Mouse (Mus musculus) mouse embryonic stem cell (cell line): ENCODE results near the gene Mrpl9.

ENCODE experiments used
- in situ Hi-C, 2 experiments: fragments of 300-500 bp; cut with MboI; formaldehyde crosslinking; loops; 1 replicate in 1 of 2; 3 replicates in 1 of 2; pipeline ENCODE4 v1.14.3; 2019 to 2020; ENCODE audit warnings: low sequenced_read_pairs in 2 of 2, low pct_unique_long_range_greater_than_20kb in 1 of 2, mixed read lengths in 1 of 2; ENCODE audit not compliant: unreplicated experiment in 1 of 2

The Mrpl9 gene

DNA sequence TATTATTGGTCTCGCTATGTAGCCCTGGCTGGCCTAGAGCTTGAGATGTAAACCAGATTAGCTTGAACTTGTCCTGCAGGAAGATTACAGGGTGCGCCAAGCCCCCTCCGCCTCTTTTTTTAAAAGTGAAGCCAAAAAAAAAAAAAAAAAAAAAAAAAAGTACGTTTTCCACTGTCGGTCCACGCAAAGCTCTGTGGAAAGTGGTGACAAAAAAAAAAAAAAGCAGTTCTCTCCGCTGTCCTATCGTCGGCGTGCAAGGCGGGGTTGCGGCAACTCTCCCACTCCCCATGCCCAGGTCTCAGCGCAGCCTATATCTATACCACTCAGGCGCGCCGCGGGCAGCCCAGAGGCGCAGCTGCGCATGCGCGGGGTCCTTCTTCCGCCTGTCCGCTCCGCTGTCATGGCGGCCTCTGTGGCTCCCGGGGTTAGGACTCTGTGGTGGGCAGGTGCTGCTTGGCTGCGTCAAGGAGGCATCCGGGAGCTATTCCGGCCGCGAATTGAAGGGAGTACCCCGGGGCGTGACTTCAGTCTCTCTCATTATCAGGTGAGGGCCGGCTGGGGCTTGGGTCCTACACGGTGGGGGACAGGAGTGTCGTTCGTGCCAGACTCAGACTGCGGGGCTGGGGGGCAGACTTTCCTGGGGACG, at the start of gene Mrpl9:
Gene Mrpl9, plus strand, starts transcription at position 368 of the 646 bp plus-strand sequence.
- in situ Hi-C loops, result no loop called here

DNA sequence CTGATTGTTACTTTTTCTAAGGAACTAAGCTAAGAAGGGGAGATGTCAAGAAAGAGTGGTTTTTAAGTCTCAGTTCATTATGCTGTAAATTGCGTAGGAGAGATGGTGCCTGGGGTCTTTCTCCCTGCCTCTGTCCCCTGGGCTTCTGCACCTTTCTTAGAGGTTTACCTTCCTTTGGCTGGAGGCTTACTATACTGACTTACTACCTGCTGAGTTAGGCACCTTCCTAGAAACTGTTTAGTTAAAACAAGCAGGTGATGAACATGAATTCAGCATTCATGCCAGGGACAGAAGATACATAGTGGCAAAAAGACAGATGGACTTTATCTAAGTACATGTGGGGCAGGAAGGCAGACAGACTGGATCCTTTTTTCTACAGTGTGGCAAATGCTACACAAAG, 46.8 kb upstream of the Mrpl9 start:
- in situ Hi-C loops, result no loop called here

DNA sequence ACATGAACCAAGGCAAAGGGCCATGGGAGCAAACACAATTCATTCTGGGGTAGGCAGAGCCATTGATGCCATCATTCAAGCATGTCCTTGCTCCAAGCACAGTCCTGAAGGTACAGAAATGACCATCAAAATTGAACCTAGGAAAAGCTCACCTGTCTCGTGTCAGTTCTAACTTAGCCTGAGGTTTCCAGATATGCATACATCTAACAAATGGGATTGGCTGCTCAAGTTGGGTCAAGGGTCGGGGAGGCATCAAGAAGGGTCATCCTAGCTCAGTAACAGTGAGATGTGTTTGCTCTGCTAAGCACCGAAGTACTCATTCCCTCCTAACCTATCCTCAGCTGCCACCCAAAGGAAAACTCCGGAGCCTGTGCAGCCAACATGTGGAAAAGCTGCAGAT, 46.3 kb upstream of the Mrpl9 start:
- in situ Hi-C loops, result no loop called here

DNA sequence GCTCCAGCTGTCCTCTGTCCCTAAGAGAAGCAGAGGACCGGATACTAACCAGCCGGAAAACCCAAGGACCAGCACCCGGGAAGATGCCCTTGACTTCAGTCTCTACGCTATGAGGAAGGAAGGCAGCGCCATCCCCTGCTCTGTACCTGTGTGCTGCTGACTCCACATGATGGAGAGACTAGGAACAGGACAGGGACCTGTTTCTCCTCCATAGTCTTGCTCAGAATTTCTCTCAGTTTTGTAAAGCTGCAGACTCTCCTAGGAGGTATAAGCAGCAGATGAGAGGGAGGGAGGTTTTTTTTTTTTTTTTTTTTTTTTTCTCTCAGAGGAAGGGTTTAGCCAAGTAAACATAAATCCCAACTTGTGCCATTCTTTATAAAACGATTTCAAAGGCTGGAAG, 44.9 kb upstream of the Mrpl9 start, which contains the start of gene Lingo4:
Gene Lingo4, plus strand, starts transcription at position 301 of the 400 bp plus-strand sequence.
- in situ Hi-C loops, result no loop called here

DNA sequence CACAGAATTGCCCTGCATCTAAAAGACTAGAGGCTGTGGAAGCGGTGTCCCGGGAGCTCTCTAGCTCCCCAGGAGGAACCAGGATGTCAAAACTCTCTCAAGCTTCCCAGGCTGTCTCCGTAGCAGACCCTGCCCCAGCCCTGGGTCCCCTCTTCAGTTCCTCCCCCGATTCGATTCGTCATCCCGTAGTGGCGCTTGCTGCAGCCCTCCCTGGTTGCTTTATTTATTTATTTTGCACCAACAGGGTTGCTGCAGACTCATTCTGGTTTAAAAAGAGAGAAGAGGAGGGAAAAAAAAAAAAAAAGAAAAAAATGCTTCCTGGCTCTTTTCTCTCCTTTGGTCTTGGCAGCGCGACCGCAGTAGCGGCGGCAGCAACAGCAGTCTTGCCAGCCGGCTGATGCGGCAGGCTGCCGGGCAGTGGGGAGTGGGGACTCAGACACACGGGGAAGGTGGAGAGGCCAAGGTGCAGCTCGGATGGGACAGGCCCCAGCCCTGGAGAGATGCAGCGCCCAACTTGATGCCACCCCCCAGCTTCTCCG, 44.1 kb upstream of the Mrpl9 start:
- in situ Hi-C loops, result no loop called here

DNA sequence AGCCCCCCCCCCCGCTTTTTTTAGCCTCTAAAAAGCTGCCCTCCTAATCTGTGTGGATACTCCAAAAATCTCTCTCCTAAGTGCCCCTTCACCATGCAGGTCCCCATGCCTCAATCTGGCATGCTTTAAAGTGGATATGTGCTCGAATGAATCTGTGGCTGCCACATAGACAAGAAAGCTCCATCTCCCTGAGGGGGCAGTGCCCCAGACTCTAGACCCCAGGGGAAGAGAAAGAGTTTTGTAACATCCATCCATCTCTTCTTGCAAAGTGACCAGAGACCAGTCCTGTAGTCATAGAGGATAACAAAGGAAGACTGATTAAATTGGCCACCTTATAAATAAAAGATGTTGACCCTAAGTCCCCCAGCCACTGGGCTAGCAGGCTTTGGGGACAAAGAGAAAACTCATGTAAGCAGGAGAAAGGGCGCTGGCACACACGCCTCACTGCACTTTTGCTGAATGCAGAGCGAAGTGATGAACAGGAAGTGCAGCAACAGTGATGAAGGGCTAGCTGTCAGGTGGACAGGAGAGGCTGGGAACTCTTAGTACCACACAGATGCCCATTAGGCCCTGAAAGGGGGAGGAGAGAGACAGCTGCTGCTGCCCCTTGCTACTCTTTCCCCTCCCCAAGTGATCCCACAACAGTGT, 43.3 kb upstream of the Mrpl9 start:
- in situ Hi-C loops, result no loop called here

DNA sequence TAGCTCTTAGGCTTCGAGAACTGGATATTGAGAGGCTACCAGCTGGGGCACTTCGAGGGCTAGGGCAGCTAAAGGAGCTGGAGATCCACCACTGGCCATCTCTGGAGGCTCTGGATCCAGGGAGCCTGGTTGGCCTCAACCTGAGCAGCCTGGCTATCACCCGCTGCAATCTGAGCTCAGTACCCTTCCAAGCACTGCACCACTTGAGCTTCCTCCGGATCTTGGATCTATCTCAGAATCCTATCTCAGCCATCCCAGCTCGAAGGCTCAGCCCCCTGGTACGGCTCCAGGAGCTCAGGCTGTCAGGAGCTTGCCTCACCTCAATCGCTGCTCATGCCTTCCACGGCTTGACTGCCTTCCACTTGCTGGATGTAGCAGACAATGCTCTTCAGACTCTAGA, 40.7 kb upstream of the Mrpl9 start:
- in situ Hi-C loops, result no loop called here

DNA sequence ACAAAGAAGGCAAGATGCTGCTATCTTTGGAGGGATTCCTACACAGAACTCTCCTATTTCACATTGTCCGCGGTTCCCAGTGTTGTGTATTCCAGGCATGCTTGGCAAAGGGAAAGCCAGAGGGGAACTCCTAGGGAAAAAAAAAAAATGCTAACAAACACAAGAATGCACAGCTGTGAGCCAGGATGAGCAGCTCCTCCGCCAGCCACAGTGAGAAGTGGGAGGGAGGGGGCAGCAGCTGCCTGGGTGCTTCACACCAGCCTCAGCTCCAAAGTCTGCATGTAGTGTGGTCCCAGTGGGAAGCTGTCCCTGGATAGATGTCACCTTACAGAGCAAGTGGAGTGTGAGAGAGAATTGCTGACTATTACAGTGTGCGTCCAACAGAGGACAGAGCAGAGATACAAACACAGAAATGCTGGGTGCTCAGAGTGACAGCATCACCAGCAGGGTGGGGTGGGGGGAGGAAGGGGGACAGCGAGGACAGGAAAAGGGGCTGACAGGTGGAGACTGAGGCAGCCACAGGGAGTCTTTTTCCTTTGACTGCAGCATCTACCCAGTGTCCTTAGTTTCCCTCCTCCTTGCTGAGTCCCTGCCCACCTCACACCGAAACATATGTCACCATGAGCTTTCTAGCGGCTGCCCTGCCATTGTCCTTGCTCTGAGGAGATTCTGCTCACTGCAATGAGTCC, 38.6 kb upstream of the Mrpl9 start:
- in situ Hi-C loops, result no loop called here

DNA sequence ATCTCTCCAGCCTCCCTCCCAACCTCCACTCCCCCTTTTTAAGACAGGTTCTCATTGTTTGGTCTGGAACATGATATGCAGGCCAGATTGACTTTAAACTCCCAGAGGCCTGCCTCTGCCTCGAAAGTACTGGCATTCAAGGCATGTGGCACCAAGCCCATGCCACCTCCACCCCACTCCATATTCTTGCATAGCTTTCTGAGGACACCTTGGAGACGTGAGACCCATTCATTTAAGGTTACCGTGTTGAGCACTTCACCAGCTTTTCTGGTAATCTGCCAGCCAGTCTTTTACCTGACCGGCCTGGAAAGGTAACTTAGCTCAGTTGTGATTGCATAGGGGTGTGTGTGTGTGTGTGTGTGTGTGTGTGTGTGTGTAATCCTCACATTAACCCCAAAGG, 37.6 kb upstream of the Mrpl9 start:
- in situ Hi-C loops, result no loop called here

DNA sequence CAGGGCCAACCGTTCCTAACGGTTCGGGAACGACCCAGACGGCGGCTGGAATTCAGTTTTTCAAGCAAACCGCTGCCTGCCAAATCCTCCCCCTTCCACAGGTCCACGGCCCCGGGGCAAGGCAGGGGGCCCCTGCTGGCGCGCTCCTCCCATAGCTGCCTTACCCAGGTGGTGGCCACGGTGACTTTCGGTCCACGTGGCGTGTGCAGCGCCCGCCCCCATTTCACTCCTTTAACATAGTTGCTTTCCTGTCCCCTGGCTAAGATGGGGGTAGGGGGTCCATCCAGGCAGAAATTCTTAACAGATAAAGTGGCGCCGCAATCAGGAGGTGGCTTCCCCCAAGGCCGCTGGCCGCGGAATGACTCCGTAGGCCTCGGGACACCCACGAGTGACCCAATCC, 30.6 kb upstream of the Mrpl9 start:
- in situ Hi-C loops, result no loop called here

DNA sequence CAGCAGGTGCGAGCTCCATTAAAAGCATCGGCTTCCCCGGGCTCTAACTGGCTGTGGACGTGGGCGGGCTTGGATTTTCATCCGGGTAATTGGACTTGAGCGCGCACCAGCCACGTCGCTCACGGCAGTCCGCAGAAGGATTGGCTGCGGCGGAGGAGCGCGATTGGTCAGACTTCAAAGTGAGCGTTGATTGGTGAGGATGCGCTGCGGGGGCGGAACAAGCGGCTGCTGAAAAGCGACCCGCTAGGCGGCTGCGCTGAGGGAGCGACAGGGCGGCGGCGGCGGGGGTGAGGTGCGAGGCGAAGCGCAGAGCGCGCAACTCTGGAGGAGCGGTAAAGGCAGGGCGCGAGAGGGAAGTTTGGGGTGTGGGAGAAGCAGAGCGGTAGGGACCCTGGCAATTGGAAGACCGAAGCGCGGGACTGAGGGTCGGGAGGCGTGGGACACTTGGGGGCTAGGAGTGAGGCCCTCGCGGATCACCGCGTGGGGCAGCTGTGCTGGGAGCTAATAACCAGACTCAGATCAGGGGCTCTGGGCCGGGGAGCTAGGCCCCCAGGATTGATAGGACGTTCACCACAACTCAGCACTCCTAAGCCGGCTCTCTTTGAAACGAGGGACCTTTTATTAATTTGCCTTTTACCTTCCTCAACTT, 30.0 kb upstream of the Mrpl9 start, which contains the start of gene Tdrkh:
Gene Tdrkh, plus strand, starts transcription at position 243 of the 649 bp plus-strand sequence.
- in situ Hi-C loops, result no loop called here

DNA sequence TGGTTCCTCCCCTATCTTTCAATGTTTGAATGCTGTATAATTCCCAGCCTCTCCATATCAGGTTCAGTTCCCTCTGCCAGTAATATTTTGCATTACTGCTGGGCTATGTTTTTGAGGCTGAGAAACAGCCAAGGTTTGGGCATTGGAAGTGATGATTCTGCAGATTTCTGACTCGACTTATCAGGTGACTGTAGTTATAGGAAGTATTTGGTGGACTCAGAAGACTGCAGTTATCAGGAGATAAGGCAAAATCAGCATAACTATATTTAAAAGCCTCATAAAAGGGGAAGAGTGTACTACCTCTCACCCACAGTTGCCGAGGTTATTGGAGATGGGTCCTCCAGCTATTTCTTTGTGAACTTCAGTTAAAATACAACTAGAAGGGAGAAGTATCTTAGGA, 12.1 kb upstream of the Mrpl9 start:
- in situ Hi-C loops, result no loop called here

DNA sequence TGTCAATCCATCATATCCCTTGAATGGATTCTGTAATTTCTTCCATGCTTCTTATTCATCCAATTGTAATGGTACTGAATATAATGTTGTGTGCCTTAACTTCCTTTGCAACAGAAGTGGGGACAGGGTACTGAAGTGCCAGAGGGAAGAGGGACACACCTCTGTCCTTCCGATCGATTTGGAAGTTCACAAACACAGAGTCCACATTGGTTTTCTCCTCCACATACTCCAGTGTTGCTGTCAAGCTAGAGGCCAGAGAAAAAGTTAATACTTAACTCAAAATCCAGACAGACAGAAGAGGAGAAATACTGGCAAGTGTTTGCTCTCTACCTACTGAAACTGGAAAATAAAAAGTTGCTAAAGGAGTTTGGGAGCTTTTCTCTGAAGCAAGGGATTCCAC, 8.8 kb upstream of the Mrpl9 start:
- in situ Hi-C loops, result no loop called here

DNA sequence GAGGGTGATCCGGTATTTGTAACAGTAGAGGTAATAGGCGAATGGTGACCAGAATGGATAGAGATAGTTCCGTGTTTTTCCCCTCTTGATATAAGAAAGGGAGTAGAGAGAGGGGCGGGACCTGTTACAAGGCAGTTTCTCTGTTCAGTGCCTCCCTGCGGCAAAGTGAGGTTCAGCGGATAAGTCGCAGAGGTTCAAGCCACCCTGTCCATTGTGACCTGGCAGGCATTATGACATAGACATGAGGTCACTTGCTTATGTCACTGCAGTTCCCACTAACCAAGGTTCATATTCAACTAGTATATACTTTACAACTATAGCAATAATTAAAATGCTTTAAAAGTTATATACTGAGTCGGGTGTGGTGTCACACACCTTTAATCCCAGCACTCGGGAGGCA, 6.7 kb upstream of the Mrpl9 start:
- in situ Hi-C loops, result no loop called here

DNA sequence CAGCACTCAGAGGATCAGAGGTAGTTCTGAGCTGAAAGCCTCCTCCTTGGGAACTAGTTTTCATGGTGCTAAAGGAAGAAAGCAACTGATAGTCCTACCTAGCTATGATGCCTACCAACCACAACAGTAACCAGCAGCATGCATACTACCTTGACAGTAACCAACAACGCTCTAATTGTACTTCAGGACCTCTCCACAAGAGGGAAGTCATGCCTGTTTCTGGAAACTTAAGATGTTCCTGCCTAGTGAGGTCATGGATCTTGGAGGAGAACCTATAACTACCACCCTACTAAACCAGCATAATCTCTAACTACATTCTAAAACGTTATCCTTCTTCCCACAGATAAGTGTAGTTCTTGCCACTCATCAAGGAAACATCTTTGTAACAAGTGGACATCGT, 1.9 kb upstream of the Mrpl9 start:
- in situ Hi-C loops, result no loop called here

DNA sequence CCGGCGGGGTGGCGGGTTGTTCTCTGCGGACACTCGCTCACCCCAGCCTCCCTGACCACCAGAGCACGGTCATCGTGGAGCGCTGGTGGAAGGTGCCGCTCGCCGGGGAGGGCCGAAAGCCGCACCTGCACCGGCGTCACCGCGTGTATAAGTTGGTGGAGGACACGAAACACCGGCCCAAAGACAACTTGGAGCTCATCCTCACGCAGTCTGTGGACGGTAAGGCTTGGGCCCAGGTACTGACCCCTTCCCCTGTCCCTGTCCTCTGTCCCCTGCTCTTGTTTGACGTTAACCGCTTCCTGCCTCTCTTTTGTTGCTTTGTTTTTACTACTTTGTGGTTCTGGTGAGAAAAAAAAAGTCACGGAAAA, 463 bp downstream of the Mrpl9 start, which contains the start of gene Oaz3:
Gene Oaz3, minus strand, starts transcription at position 319 of the 368 bp plus-strand sequence.
- in situ Hi-C loops, result no loop called here

DNA sequence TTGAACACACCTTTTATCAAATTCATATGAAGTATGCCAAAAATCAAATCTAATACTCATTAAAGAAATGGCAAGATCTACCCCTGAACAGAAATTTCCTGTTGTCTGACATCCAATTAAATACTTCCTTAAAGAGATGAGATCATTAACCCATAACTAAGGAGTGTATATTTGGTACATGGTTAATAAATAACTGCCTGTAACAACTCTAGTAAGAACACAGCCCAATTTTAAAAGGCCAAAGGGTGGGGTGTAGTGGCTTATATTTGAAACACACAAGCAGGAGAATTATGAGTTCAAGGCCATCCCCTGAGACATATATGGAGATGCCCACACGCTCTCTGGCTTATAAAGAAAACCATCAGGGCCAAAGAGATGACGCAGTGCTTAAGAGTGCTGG, 6.3 kb downstream of the Mrpl9 start:
- in situ Hi-C loops, result no loop called here

DNA sequence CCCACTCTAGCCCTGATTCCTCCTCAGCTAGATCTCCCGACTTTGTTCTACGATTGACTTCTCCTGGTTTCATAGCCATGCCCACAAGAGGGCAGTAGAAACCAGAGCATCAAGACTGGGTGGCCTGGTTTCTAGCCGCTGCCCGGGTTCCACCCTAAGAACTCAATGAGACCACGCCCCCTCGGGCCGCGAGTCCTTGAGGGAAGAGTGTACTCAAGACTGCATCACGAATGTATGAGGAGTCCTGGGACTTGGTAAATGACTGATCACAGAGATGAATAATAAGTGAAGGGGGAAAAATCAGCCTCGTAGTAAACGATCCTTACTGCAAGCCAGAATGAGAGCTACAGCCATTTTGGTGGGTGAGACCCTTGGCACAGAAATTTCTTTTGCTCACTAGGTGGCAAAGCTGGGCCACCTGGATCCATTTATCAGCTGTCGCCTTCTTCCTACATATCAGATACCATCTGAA, 13.4 kb downstream of the Mrpl9 start:
- in situ Hi-C loops, result loop anchor here (5.0 to 10.0 kb wide), 4 partner anchors 41 to 138 kb away; no protein-coding TSS in a partner anchor

DNA sequence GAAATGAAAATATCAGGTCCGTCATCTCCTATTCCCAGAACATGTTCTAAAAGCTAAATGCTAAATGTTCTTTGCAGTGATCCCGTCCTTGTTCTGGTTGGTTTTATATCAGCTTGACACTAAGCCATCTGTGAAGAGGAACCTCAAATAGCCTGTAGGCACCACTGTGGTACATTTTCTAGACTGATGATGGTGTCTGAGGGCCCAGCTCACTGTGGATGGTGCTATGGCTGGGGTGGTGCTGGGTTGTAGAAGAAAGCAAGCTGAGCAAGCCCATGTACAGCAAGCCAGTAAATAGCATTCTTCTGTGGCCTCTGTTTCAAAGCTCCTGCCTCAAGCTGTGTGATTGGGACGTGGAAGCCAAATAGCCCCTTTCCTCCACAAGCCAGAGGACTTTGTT, 13.9 kb downstream of the Mrpl9 start:
- in situ Hi-C loops, result loop anchor here (5.0 to 10.0 kb wide), 4 partner anchors 40 to 138 kb away; no protein-coding TSS in a partner anchor
